Mouse (Mus musculus) liver, postnatal 0 days (tissue): ENCODE results near the gene Cflar.

Source experiments
- CTCF ChIP-seq: sonication (generic); IDR thresholded peaks from 2 replicates; pipeline ENCODE4 v1.5.1; 2016; ENCODE audit warnings: antibody characterized with exemption, low read depth
- EP300 ChIP-seq: IDR thresholded peaks from 2 replicates; pipeline ENCODE4 v1.6.1; 2016; ENCODE audit warnings: antibody characterized with exemption, low read depth, mild to moderate bottlenecking

DNA sequence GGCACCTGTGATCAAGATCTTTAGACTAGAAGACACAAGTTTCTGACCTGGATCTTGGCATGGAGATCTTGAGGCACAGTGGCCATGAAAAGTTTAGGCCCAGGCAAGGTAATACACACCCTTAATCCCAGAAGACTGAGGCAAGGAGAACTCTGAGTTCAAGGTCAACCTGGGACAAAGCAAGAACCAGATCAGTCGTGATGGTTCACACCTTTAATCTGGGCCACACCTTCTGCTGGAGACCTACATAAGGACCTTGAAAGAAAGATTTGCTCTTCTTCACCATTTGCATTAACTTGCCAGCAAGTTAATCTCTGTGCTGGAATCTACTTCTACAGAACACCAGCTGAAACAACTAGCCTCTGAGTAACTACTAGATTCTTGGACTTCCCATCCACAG lies 49.3 kb downstream of the Cflar start:
- TF ChIP-seq CTCF (no peak), EP300 (no peak)
